ENCODE assay signal across 8 mouse cellular contexts in genomic region chr1:37350886-37351651, GRCm38 (mm10). TPM values are rescaled to one million over a fixed set of nuclear protein-coding genes. Genes with fewer than 3 reads are reported as not detected.
A peak's percentile ranks its signal among the peaks of the same experiment; 100 is the strongest.
DNase-seq lines count a peak whose midpoint lies in the region; ATAC-seq and TF ChIP-seq lines count a peak whose summit lies in the region.

No protein-coding gene starts in this region.

- TF ChIP-seq EP300 in stomach, postnatal 0 days (optimal IDR thresholded peaks at IDR 0.05), result no peak

- no peak for TF ChIP-seq CTCF in stomach, postnatal 0 days (IDR thresholded peaks at IDR 0.05; ENCODE audit: low read depth)

- H3K4me2 ChIP-seq in embryonic facial prominence, embryonic 11.5 days (ENCODE audit: low read depth, low read length), result no peak overlapping the region
- H3K4me2 ChIP-seq in limb, embryonic 14.5 days (replicated peaks; ENCODE audit: low read depth, low read length, severe bottlenecking), result no peak overlapping the region
- H3K4me2 ChIP-seq in stomach, postnatal 0 days (replicated peaks; ENCODE audit: low read depth), result no peak overlapping the region
- no peak overlapping the region for H3K4me2 ChIP-seq in kidney, embryonic 15.5 days

- H3K27me3 ChIP-seq in embryonic facial prominence, embryonic 11.5 days (ENCODE audit: control insufficient read depth, insufficient read depth, low read length), result no peaks in the 10 kb centered on the region
- no peaks in the 10 kb centered on the region for H3K27me3 ChIP-seq in embryonic facial prominence, embryonic 10.5 days (replicated peaks; ENCODE audit: low read depth, poor library complexity, severe bottlenecking)
- no peaks in the 10 kb centered on the region for H3K27me3 ChIP-seq in limb, embryonic 14.5 days (ENCODE audit: control insufficient read depth, insufficient read depth, low read length)
- no peaks in the 10 kb centered on the region for H3K27me3 ChIP-seq in stomach, postnatal 0 days (ENCODE audit: control insufficient read depth, insufficient read depth, low read length)
- no peaks in the 10 kb centered on the region for H3K27me3 ChIP-seq in kidney, embryonic 15.5 days

- no peak for TF ChIP-seq POLR2A in limb, embryonic 14.5 days (IDR thresholded peaks at IDR 0.05; ENCODE audit: borderline replicate concordance, extremely low read depth, insufficient read depth, insufficient read length)

- WGBS in embryonic facial prominence, embryonic 11.5 days, result 53% methylated on average over 7 of the region's 7 CpGs
- WGBS in embryonic facial prominence, embryonic 10.5 days, result 55% methylated on average over 7 of the region's 7 CpGs
- 64% methylated on average over 7 of the region's 7 CpGs for WGBS in limb, embryonic 14.5 days
- WGBS in stomach, postnatal 0 days, result 48% methylated on average over 7 of the region's 7 CpGs
- WGBS in kidney, embryonic 15.5 days, result 69% methylated on average over 7 of the region's 7 CpGs

- H3K9ac ChIP-seq in embryonic facial prominence, embryonic 11.5 days (replicated peaks; ENCODE audit: low read length), result no peak overlapping the region
- no peak overlapping the region for H3K9ac ChIP-seq in limb, embryonic 14.5 days (ENCODE audit: low read depth, low read length, severe bottlenecking)
- H3K9ac ChIP-seq in stomach, postnatal 0 days (ENCODE audit: low read length), result no peak overlapping the region
- H3K9ac ChIP-seq in kidney, embryonic 15.5 days, result no peak overlapping the region

- H3K4me3 ChIP-seq in embryonic facial prominence, embryonic 11.5 days (ENCODE audit: low read depth, low read length), result no peak overlapping the region
- H3K4me3 ChIP-seq in embryonic facial prominence, embryonic 10.5 days, result no peak overlapping the region
- H3K4me3 ChIP-seq in limb, embryonic 14.5 days (replicated peaks; ENCODE audit: low read length), result no peak overlapping the region
- H3K4me3 ChIP-seq in stomach, postnatal 0 days (ENCODE audit: low read depth, low read length), result no peak overlapping the region
- no peak overlapping the region for H3K4me3 ChIP-seq in kidney, embryonic 15.5 days (replicated peaks)

- H3K27ac ChIP-seq in embryonic facial prominence, embryonic 11.5 days (replicated peaks; ENCODE audit: low read depth, low read length), result no peak overlapping the region
- no peak overlapping the region; the same call in 1 of the 2 replicates for H3K27ac ChIP-seq in embryonic facial prominence, embryonic 10.5 days (replicated peaks)
- no peak overlapping the region; the same call in 1 of the 2 replicates for H3K27ac ChIP-seq in limb, embryonic 14.5 days (replicated peaks; ENCODE audit: low read depth, low read length)
- H3K27ac ChIP-seq in stomach, postnatal 0 days (replicated peaks), result no peak overlapping the region; the same call in 1 of the 2 replicates
- H3K27ac ChIP-seq in kidney, embryonic 15.5 days, result no peak overlapping the region

- H3K36me3 ChIP-seq in embryonic facial prominence, embryonic 11.5 days (replicated peaks; ENCODE audit: control insufficient read depth, insufficient read depth, low read depth, low read length), result no peaks in the 10 kb centered on the region
- H3K36me3 ChIP-seq in embryonic facial prominence, embryonic 10.5 days (replicated peaks), result no peaks in the 10 kb centered on the region
- no peaks in the 10 kb centered on the region for H3K36me3 ChIP-seq in limb, embryonic 14.5 days (ENCODE audit: control insufficient read depth, insufficient read depth, low read length)
- no peaks in the 10 kb centered on the region for H3K36me3 ChIP-seq in stomach, postnatal 0 days (ENCODE audit: control insufficient read depth, insufficient read depth, low read length)
- no peaks in the 10 kb centered on the region for H3K36me3 ChIP-seq in kidney, embryonic 15.5 days

- ATAC-seq in embryonic facial prominence, embryonic 11.5 days (replicated peaks; ENCODE audit: insufficient number of reproducible peaks, low FRiP score, low TSS enrichment, low read depth), result peak; percentile 39; the same call in 1 of the 2 replicates
- peak; percentile 41; the same call in 1 of the 2 replicates for ATAC-seq in limb, embryonic 14.5 days (ENCODE audit: low FRiP score, low read depth)
- ATAC-seq in stomach, postnatal 0 days (ENCODE audit: low FRiP score, low TSS enrichment), result peak; percentile 70
- ATAC-seq in kidney, embryonic 15.5 days (replicated peaks; ENCODE audit: low FRiP score), result no peak
- ATAC-seq in megakaryocyte progenitor cell, adult 5-6 weeks (replicated peaks; ENCODE audit: poor library complexity), result no peak

- no peaks in the 10 kb centered on the region for H3K4me1 ChIP-seq in embryonic facial prominence, embryonic 11.5 days (ENCODE audit: control insufficient read depth, insufficient read depth, low read length)
- peaks cover 11% of the 10 kb centered on the region for H3K4me1 ChIP-seq in embryonic facial prominence, embryonic 10.5 days
- peaks cover 12% of the 10 kb centered on the region; the same call in 1 of the 2 replicates for H3K4me1 ChIP-seq in limb, embryonic 14.5 days (ENCODE audit: control insufficient read depth, insufficient read depth, low read length)
- H3K4me1 ChIP-seq in stomach, postnatal 0 days (replicated peaks; ENCODE audit: control insufficient read depth, insufficient read depth), result no peaks in the 10 kb centered on the region
- peaks cover 4% of the 10 kb centered on the region; the same call in 1 of the 2 replicates for H3K4me1 ChIP-seq in kidney, embryonic 15.5 days

- DNase-seq in embryonic facial prominence, embryonic 11.5 days (ENCODE audit: low spot score), result no peak
- DNase-seq in embryonic facial prominence, embryonic 10.5 days (ENCODE audit: low spot score), result no peak
- peak; percentile 87 for DNase-seq in right cerebral cortex, adult 18-20 months
- no peak for DNase-seq in right cerebral cortex, postnatal 14 days
- DNase-seq in limb, embryonic 14.5 days (ENCODE audit: low spot score), result peak; percentile 12
- peak; percentile 59 for DNase-seq in stomach, postnatal 0 days (ENCODE audit: low spot score)

- no peaks in the 10 kb centered on the region for H3K9me3 ChIP-seq in embryonic facial prominence, embryonic 11.5 days (replicated peaks; ENCODE audit: control insufficient read depth, low read length)
- H3K9me3 ChIP-seq in embryonic facial prominence, embryonic 10.5 days, result no peaks in the 10 kb centered on the region
- H3K9me3 ChIP-seq in limb, embryonic 14.5 days (ENCODE audit: control insufficient read depth, low read length), result no peaks in the 10 kb centered on the region
- H3K9me3 ChIP-seq in stomach, postnatal 0 days (ENCODE audit: control insufficient read depth, low read length), result no peaks in the 10 kb centered on the region
- H3K9me3 ChIP-seq in kidney, embryonic 15.5 days (replicated peaks), result no peaks in the 10 kb centered on the region

RNA-seq across cellular contexts. Expression of gene Inpp4a, which starts 51.4 kb away (rescaled TPM):
- 13.8 and 14.3 TPM in 2 replicates for polyA plus RNA-seq in embryonic facial prominence, embryonic 11.5 days (2014; fragmentation: Nextera tagmentation; extraction: Ambion mirVana)
- 12.7 and 13.1 TPM in 2 replicates for polyA plus RNA-seq in embryonic facial prominence, embryonic 10.5 days (2016; fragmentation: Nextera tagmentation; extraction: Ambion mirVana)
- polyA plus RNA-seq in limb, embryonic 14.5 days (2012; rRNA removed), result 13.6 and 15.6 TPM in 2 replicates
- polyA plus RNA-seq in limb, embryonic 14.5 days (2014; fragmentation: Nextera tagmentation; extraction: Ambion mirVana), result 16.6 and 18.5 TPM in 2 replicates
- polyA plus RNA-seq in stomach, postnatal 0 days (2015; fragmentation: Nextera tagmentation; extraction: Ambion mirVana), result 10.6 and 12.0 TPM in 2 replicates
- 18.7 and 20.5 TPM in 2 replicates for polyA plus RNA-seq in kidney, embryonic 15.5 days (2015; fragmentation: Nextera tagmentation; extraction: Ambion mirVana)
- 9.5 and 10.0 TPM in 2 replicates for total RNA-seq in megakaryocyte progenitor cell, adult 5-6 weeks (2015)
- 4.2 and 8.5 TPM in 2 replicates for total RNA-seq in megakaryocyte progenitor cell, adult 5-6 weeks (2017)

Comparison
In these comparisons a context has a peak if more than half of its experiments do, and no peak if none do; other contexts are left out.
1. DNase-seq: peak in right cerebral cortex, adult 18-20 months (single experiment), limb, embryonic 14.5 days (single experiment) and stomach, postnatal 0 days (single experiment); none in embryonic facial prominence, embryonic 11.5 days (single experiment), embryonic facial prominence, embryonic 10.5 days (single experiment) and right cerebral cortex, postnatal 14 days (single experiment).
2. ATAC-seq: peak in embryonic facial prominence, embryonic 11.5 days (single experiment), limb, embryonic 14.5 days (single experiment) and stomach, postnatal 0 days (single experiment); none in kidney, embryonic 15.5 days (single experiment) and megakaryocyte progenitor cell, adult 5-6 weeks (single experiment).